Mouse (Mus musculus) CH12.LX (cell line): ENCODE data around the gene Nacc1.

ENCODE experiments used
- BHLHE40 ChIP-seq: IDR thresholded peaks from 2 replicates; pipeline ENCODE4 v1.6.1; 2011; ENCODE audit warnings: mild to moderate bottlenecking, low read depth, low read length, improper control_type of control experiment
- CHD2 ChIP-seq: IDR thresholded peaks from 2 replicates; pipeline ENCODE4 v1.6.1; 2011; ENCODE audit warnings: low read length, improper control_type of control experiment
- CTCF ChIP-seq, 2 experiments: IDR thresholded peaks in 1 of 2; conservative IDR thresholded peaks in 1 of 2; 2 replicates each; pipeline ENCODE4 v1.5.1; 2011 to 2012; ENCODE audit warnings: low read depth in 2 of 2, low read length in 2 of 2, improper control_type of control experiment in 1 of 2, inconsistent platforms in 1 of 2, mild to moderate bottlenecking in 1 of 2, moderate library complexity in 1 of 2
- GABPA ChIP-seq: IDR thresholded peaks from 2 replicates; pipeline ENCODE4 v1.6.1; 2012; ENCODE audit warnings: low read depth, low read length, improper control_type of control experiment, inconsistent platforms; ENCODE audit not compliant: insufficient replicate concordance
- MXI1 ChIP-seq: IDR thresholded peaks from 2 replicates; pipeline ENCODE4 v1.6.1; 2011; ENCODE audit warnings: mild to moderate bottlenecking, low read depth, low read length, improper control_type of control experiment
- NELFE ChIP-seq: IDR thresholded peaks from 2 replicates; pipeline ENCODE4 v1.6.1; 2011; ENCODE audit warnings: low read depth, low read length, improper control_type of control experiment
- POLR2A ChIP-seq: IDR thresholded peaks from 2 replicates; pipeline ENCODE4 v1.6.1; 2011; ENCODE audit warnings: low read depth, mild to moderate bottlenecking, improper control_type of control experiment, low read length
- POLR2AphosphoS2 ChIP-seq: IDR thresholded peaks from 2 replicates; pipeline ENCODE4 v1.6.1; 2011; ENCODE audit warnings: low read depth, low read length, improper control_type of control experiment

- no peak for TF ChIP-seq CHD2
- no peak for TF ChIP-seq POLR2AphosphoS2
- no peak for TF ChIP-seq MXI1
- no peak for TF ChIP-seq CTCF (conservative IDR thresholded peaks at IDR 0.05 in 1 of 2, IDR thresholded peaks at IDR 0.05 in 1 of 2; ENCODE audit: low read depth in 2 of 2, low read length in 2 of 2)
- TF ChIP-seq BHLHE40: no peak
- TF ChIP-seq POLR2A: no peak
- TF ChIP-seq GABPA: no peak
- TF ChIP-seq NELFE: no peak
These were observed 48.9 kb upstream of the Nacc1 start for GRCm38 (mm10) chr8:84736521-84736920.
